Mouse (Mus musculus) CH12.LX (cell line): Measurements from ENCODE around the gene Plk2. TPM values are rescaled to one million over a fixed set of nuclear protein-coding genes. Genes with fewer than 3 reads are reported as not detected.

ENCODE experiments used
- DNase-seq: peaks from one replicate; pipeline ENCODE4 v3.0.0-alpha.2; 2013; ENCODE audit errors: extremely low read depth
- H3K27ac ChIP-seq: 2 replicates; pipeline ENCODE4 v1.5.1; 2012; ENCODE audit warnings: low read depth, mild to moderate bottlenecking, control low read depth, moderate library complexity; ENCODE audit not compliant: insufficient read depth
- H3K27me3 ChIP-seq: replicated peaks from 2 replicates; pipeline ENCODE3; 2012; ENCODE audit warnings: inconsistent platforms
- H3K36me3 ChIP-seq, 2 experiments: replicated peaks in 1 of 2; 2 replicates each; pipeline versions ENCODE3 to v1.6.1; 2012; ENCODE audit warnings: inconsistent platforms in 1 of 2, low read length in 1 of 2, mild to moderate bottlenecking in 1 of 2, mixed read lengths in 1 of 2, moderate library complexity in 1 of 2; ENCODE audit not compliant: control insufficient read depth in 1 of 2, insufficient read depth in 1 of 2
- H3K4me1 ChIP-seq, 2 experiments: 2 replicates each; pipeline ENCODE4 v1.6.1; 2012; ENCODE audit warnings: inconsistent platforms in 1 of 2, moderate library complexity in 1 of 2; ENCODE audit not compliant: insufficient read depth in 2 of 2, control insufficient read depth in 1 of 2
- H3K4me2 ChIP-seq: 2 replicates; pipeline ENCODE4 v1.6.1; 2012; ENCODE audit warnings: low read depth, mild to moderate bottlenecking, control low read depth; ENCODE audit not compliant: poor library complexity, insufficient read depth, severe bottlenecking
- H3K4me3 ChIP-seq, 3 experiments: fragments of 150-350 bp in 1 of 3; sonication (generic) in 1 of 3; replicated peaks in 1 of 3; 2 replicates each; pipeline versions ENCODE3 to v1.5.1; 2011 to 2012; ENCODE audit warnings: low read depth in 2 of 3, low read length in 2 of 3, mild to moderate bottlenecking in 2 of 3, moderate library complexity in 2 of 3, control low read depth in 1 of 3, improper control_type of control experiment in 1 of 3, inconsistent platforms in 1 of 3, mixed read lengths in 1 of 3; ENCODE audit not compliant: poor library complexity in 1 of 3
- H3K79me2 ChIP-seq: replicated peaks from 2 replicates; pipeline ENCODE4 v1.6.1; 2012; ENCODE audit warnings: mild to moderate bottlenecking, moderate library complexity; ENCODE audit not compliant: control insufficient read depth, poor library complexity, insufficient read depth, severe bottlenecking; ENCODE audit errors: extremely low read depth
- H3K9ac ChIP-seq: 2 replicates; pipeline ENCODE4 v1.6.1; 2012; ENCODE audit warnings: low read depth, mild to moderate bottlenecking, control low read depth, moderate library complexity; ENCODE audit not compliant: insufficient read depth
- H3K9me3 ChIP-seq: replicated peaks from 2 replicates; pipeline ENCODE3; 2012; ENCODE audit warnings: low read length, inconsistent platforms, mixed read lengths
- CTCF ChIP-seq, 2 experiments: IDR thresholded peaks in 1 of 2; conservative IDR thresholded peaks in 1 of 2; 2 replicates each; pipeline ENCODE4 v1.5.1; 2011 to 2012; ENCODE audit warnings: low read depth in 2 of 2, low read length in 2 of 2, improper control_type of control experiment in 1 of 2, inconsistent platforms in 1 of 2, mild to moderate bottlenecking in 1 of 2, moderate library complexity in 1 of 2
- ELF1 ChIP-seq: IDR thresholded peaks from 2 replicates; pipeline ENCODE4 v1.6.1; 2014; ENCODE audit warnings: low read depth, mild to moderate bottlenecking, inconsistent platforms, low read length, improper control_type of control experiment
- EP300 ChIP-seq: IDR thresholded peaks from 2 replicates; pipeline ENCODE4 v1.6.1; 2011; ENCODE audit warnings: low read length, improper control_type of control experiment
- IRF4 ChIP-seq: IDR thresholded peaks from 2 replicates; pipeline ENCODE4 v1.6.1; 2014; ENCODE audit warnings: low read depth, mild to moderate bottlenecking, inconsistent platforms, low read length, improper control_type of control experiment
- KAT2A ChIP-seq: IDR thresholded peaks from 2 replicates; pipeline ENCODE4 v1.6.1; 2012; ENCODE audit warnings: low read length, improper control_type of control experiment, inconsistent platforms; ENCODE audit not compliant: insufficient replicate concordance
- MAFK ChIP-seq: IDR thresholded peaks from 2 replicates; pipeline ENCODE4 v1.6.1; 2011; ENCODE audit warnings: low read length, improper control_type of control experiment; ENCODE audit not compliant: insufficient replicate concordance
- MAZ ChIP-seq: IDR thresholded peaks from 2 replicates; pipeline ENCODE4 v1.6.1; 2012; ENCODE audit warnings: low read depth, mild to moderate bottlenecking, inconsistent platforms, low read length, improper control_type of control experiment, moderate library complexity
- MYC ChIP-seq: IDR thresholded peaks from 2 replicates; pipeline ENCODE4 v1.6.1; 2011; ENCODE audit warnings: low read depth, mild to moderate bottlenecking, improper control_type of control experiment, low read length
- PAX5 ChIP-seq: IDR thresholded peaks from 2 replicates; pipeline ENCODE4 v1.6.1; 2012; ENCODE audit warnings: low read length, inconsistent platforms, mixed read lengths
- RAD21 ChIP-seq: IDR thresholded peaks from 2 replicates; pipeline ENCODE4 v1.6.1; 2011; ENCODE audit warnings: low read depth, mild to moderate bottlenecking, low read length, improper control_type of control experiment, moderate library complexity
- RCOR1 ChIP-seq: conservative IDR thresholded peaks from 2 replicates; pipeline ENCODE4 v1.6.1; 2012; ENCODE audit warnings: low read depth, mild to moderate bottlenecking, inconsistent platforms, low read length, improper control_type of control experiment
- SIN3A ChIP-seq: IDR thresholded peaks from 2 replicates; pipeline ENCODE4 v1.6.1; 2012; ENCODE audit warnings: low read length, improper control_type of control experiment, inconsistent platforms
- SMC3 ChIP-seq: IDR thresholded peaks from 2 replicates; pipeline ENCODE4 v1.6.1; 2011; ENCODE audit warnings: low read depth, low read length, improper control_type of control experiment
- USF2 ChIP-seq: conservative IDR thresholded peaks from 2 replicates; pipeline ENCODE4 v1.6.1; 2011; ENCODE audit warnings: low read depth, low read length, improper control_type of control experiment
- ZC3H11A ChIP-seq: IDR thresholded peaks from 2 replicates; pipeline ENCODE4 v1.6.1; 2012; ENCODE audit warnings: low read depth, mild to moderate bottlenecking, inconsistent platforms, low read length, improper control_type of control experiment
- ZKSCAN1 ChIP-seq: IDR thresholded peaks from 2 replicates; pipeline ENCODE4 v1.6.1; 2012; ENCODE audit warnings: low read depth, inconsistent platforms, low read length, improper control_type of control experiment, borderline replicate concordance
- dilution Hi-C: fragments of 300-500 bp; cut with MboI; formaldehyde crosslinking; loops from 2 replicates; pipeline ENCODE4 v1.14.3; 2020; ENCODE audit warnings: low sequenced_read_pairs; ENCODE audit not compliant: extremely low pct_unique_long_range_greater_than_20kb, extremely low pct_ligation_motif_present
- in situ Hi-C: fragments of 300-500 bp; cut with MboI; formaldehyde crosslinking; loops from 3 replicates; pipeline ENCODE4 v1.14.3; 2019; ENCODE audit warnings: low sequenced_read_pairs, low pct_ligation_motif_present, low pct_unique_long_range_greater_than_20kb, mixed read lengths
- polyA plus RNA-seq: library from polyadenylated mRNA; unstranded; fragments of >175 nt; gene quantifications from 2 replicates; pipeline ENCODE4 v1.2.1, GENCODE M21; 2012; ENCODE audit warnings: low read depth; ENCODE audit not compliant: insufficient read length
- total RNA-seq, 2 experiments: library from RNA; depleted of rRNA; stranded (reverse); fragments of 300-350 nt in 1 of 2; fragments of >200 nt in 1 of 2; gene quantifications; 2 replicates each; pipeline ENCODE4 v1.2.3; 2012 to 2014

Plk2 gene
- total and polyA plus RNA-seq, 3 experiments = 5.1 to 8.9 (median 7.4) TPM

DNA sequence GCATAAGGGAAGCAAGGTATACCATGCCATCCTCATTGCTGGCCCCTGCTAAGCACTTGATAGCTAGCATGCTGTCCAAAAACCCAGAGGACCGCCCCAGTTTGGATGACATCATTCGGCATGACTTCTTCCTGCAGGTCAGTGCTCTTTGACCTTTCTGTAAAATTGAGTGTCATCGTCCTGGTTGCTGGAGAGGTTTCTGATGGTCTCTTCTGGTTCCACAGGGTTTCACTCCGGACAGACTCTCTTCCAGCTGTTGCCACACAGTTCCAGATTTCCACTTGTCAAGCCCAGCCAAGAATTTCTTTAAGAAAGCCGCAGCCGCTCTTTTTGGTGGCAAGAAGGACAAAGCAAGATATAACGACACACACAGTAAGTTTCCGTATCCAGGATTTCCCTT is 2.9 kb downstream of the Plk2 start:
- H3K9me3 ChIP-seq = no peaks in the 10 kb centered on the region
- dilution Hi-C loops = no loop called here
- TF ChIP-seq PAX5 = no peak
- TF ChIP-seq CTCF (conservative IDR thresholded peaks at IDR 0.05 in 1 of 2, IDR thresholded peaks at IDR 0.05 in 1 of 2; ENCODE audit: low read depth in 2 of 2, low read length in 2 of 2) = no peak
- no peak for TF ChIP-seq MAFK
- TF ChIP-seq ELF1 = no peak
- TF ChIP-seq SIN3A = no peak
- TF ChIP-seq ZKSCAN1 = no peak
- TF ChIP-seq EP300 = no peak
- TF ChIP-seq RCOR1 = no peak
- no peak for TF ChIP-seq MYC
- TF ChIP-seq SMC3 = no peak
- TF ChIP-seq USF2 = no peak
- TF ChIP-seq KAT2A = no peak
- no peak for TF ChIP-seq ZC3H11A
- no peak for TF ChIP-seq MAZ
- no peak for TF ChIP-seq IRF4

DNA sequence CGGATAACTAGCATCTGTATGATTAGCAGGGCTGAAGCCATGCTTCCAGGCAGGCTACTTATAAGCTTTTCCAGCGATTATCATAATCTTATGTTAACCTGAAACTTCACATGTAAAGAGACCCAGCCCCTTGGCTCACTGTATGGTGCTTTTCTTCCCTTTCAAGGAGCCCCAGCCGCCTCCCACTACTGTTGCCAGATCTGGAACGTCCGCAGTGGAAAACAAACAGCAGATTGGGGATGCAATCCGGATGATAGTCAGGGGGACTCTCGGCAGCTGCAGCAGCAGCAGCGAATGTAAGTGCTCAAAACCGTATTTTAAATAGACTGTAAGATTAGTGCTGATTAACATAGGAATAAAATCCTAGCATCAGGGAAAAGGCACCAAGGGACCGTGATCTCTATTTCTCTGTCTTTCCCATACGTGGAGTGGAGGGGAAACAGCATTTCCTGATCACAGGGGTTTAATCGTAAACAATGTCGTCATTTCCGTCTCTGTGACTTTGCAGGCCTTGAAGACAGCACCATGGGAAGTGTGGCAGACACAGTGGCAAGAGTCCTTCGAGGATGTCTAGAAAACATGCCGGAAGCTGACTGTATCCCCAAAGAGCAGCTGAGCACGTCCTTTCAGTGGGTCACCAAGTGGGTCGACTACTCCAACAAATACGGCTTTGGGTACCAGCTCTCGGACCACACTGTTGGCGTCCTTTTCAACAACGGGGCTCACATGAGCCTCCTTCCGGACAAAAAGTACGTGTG is 3.8 kb downstream of the Plk2 start:
- H3K79me2 ChIP-seq = no peaks in the 10 kb centered on the region; the same call in 1 of the 2 replicates
- DNase-seq = no peak
- no peak overlapping the region for H3K4me3 ChIP-seq
- no peak for TF ChIP-seq RAD21
- no peak for TF ChIP-seq SIN3A
- in situ Hi-C loops = loop anchor here (5.0 to 10.0 kb wide), 3 partner anchors 569 to 1016 kb away; no protein-coding TSS in a partner anchor
- no peak overlapping the region for H3K27ac ChIP-seq
- no peak overlapping the region for H3K9ac ChIP-seq
- dilution Hi-C loops = no loop called here
- no peak overlapping the region for H3K4me2 ChIP-seq
- no peaks in the 10 kb centered on the region for H3K9me3 ChIP-seq
- no peaks in the 10 kb centered on the region for H3K27me3 ChIP-seq
- peaks cover 17 to 35% of the 10 kb centered on the region in 2 experiments for H3K36me3 ChIP-seq
- no peaks in the 10 kb centered on the region for H3K4me1 ChIP-seq

More for the DNA sequence above, 2.9 kb downstream of the Plk2 start:
- Histone ChIP-seq H3K9ac (no peak overlapping the region), H3K27me3 (no peaks in the 10 kb centered on the region), H3K4me1 (no peaks in the 10 kb centered on the region), H3K4me3 (no peak overlapping the region), H3K36me3 (peaks cover 17 to 35% of the 10 kb centered on the region in 2 experiments), H3K79me2 (no peaks in the 10 kb centered on the region; the same call in 1 of the 2 replicates), H3K27ac (no peak overlapping the region), H3K4me2 (no peak overlapping the region)
- in situ Hi-C loops = loop anchor here (5.0 to 10.0 kb wide), 3 partner anchors 570 to 1017 kb away; no protein-coding TSS in a partner anchor
- no peak for DNase-seq
